Mouse (Mus musculus): ENCODE measurements around the gene Tank.

DNA sequence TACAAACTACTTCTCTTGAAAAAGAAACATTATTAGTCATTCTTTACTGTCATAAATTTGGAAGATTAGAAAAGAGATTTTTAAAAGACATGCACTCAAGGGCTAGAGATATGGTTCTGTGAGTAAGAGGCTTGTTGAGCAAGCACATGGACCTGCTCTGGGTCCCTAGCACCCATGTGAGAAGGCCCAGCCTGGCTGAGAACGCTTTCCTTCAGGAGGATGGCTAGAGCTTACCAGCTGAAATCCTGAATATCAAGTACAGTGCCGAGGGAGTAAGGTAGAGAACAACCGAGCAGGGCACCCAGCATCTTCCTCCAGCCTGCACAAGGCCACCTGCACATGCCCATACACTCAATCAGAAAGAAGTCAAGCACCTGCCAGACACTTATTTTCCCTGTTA, 25.1 kb downstream of the Tank start:
- TF ChIP-seq CTCF (IDR thresholded peaks at IDR 0.05; ENCODE audit: control insufficient read depth, insufficient read depth, insufficient read length) (no peak), MAX (IDR thresholded peaks at IDR 0.05) (no peak), USF1 (IDR thresholded peaks at IDR 0.05; ENCODE audit: low read depth) (no peak), MYOG (IDR thresholded peaks at IDR 0.05; ENCODE audit: control insufficient read depth, extremely low read depth, insufficient read length) (no peak), MYOD1 (IDR thresholded peaks at IDR 0.05; ENCODE audit: control insufficient read depth, insufficient read length, low read depth) (no peak)
